In the genomic region with DNA sequence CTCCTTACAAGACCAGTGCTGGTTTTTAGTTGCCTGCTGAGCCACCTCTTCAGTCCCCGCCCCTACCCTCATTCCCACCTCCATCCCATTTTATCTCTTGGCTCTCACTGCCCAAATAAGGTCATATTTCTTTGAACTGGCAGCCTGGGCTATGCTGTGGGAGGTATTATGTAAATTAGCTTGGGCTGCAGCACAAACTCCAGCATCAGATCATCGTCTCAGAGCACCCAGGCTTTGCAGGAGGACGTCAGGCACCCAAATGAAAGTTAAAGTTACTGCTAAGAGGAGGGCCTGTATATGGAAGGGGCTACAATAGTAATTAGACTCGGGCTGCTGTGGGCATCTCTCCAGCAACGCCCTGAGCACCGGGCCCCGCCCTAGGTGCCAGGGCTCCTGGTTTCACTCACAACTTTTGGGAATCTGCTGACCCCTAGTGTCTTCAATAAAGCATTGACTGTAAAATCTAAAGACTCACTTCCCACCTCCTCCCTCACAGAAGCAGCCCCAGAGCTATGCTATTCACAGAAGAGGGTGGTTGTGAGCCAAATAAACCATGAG, we compare ENCODE assay signal across 8 mouse cellular contexts.
DNase-seq lines count a peak whose midpoint lies in the region; ATAC-seq and TF ChIP-seq lines count a peak whose summit lies in the region.

No protein-coding gene starts in this region.

- no peak for TF ChIP-seq POLR2A in kidney, adult 2 months (IDR thresholded peaks at IDR 0.05; ENCODE audit: low read depth, low read length)

- peak; percentile 66 for TF ChIP-seq CTCF in kidney, adult 2 months (conservative IDR thresholded peaks at IDR 0.05; ENCODE audit: insufficient read depth, insufficient read length, low read depth, low read length)

- no peaks in the 10 kb centered on the region for H3K27me3 ChIP-seq in embryonic facial prominence, embryonic 13.5 days
- no peaks in the 10 kb centered on the region for H3K27me3 ChIP-seq in kidney, adult 2 months (replicated peaks; ENCODE audit: control insufficient read depth, insufficient read depth, low read length)
- H3K27me3 ChIP-seq in midbrain, embryonic 10.5 days (ENCODE audit: low read depth, poor library complexity, severe bottlenecking) = no peaks in the 10 kb centered on the region
- H3K27me3 ChIP-seq in stomach, embryonic 14.5 days (ENCODE audit: control insufficient read depth, insufficient read depth, low read length) = no peaks in the 10 kb centered on the region

- no peaks in the 10 kb centered on the region for H3K36me3 ChIP-seq in embryonic facial prominence, embryonic 13.5 days
- H3K36me3 ChIP-seq in kidney, adult 2 months (ENCODE audit: control insufficient read depth, insufficient read depth, low read length) = no peaks in the 10 kb centered on the region
- H3K36me3 ChIP-seq in midbrain, embryonic 10.5 days = no peaks in the 10 kb centered on the region
- no peaks in the 10 kb centered on the region for H3K36me3 ChIP-seq in stomach, embryonic 14.5 days (ENCODE audit: control insufficient read depth, insufficient read depth, low read length)

- intact Hi-C loops in left cerebral cortex, postnatal 4 days (cut with DNase I) = loop anchor here (5.0 kb wide), 1 partner anchor 486 kb away; no protein-coding TSS in a partner anchor

- 6% methylated on average over 7 of the region's 7 CpGs for WGBS in embryonic facial prominence, embryonic 13.5 days
- 3% methylated on average over 7 of the region's 7 CpGs for WGBS in kidney, adult 2 months
- 3% methylated on average over 7 of the region's 7 CpGs for WGBS in midbrain, embryonic 10.5 days
- 8% methylated on average over 7 of the region's 7 CpGs for WGBS in stomach, embryonic 14.5 days

- 0 out of 2 replicates have a peak, but pooled peaks cover 7% of the 10 kb centered on the region for H3K4me1 ChIP-seq in embryonic facial prominence, embryonic 13.5 days
- H3K4me1 ChIP-seq in kidney, adult 2 months (ENCODE audit: control insufficient read depth, insufficient read depth, low read length) = peaks cover 8% of the 10 kb centered on the region; the same call in 1 of the 2 replicates
- H3K4me1 ChIP-seq in midbrain, embryonic 10.5 days = peaks cover 25% of the 10 kb centered on the region
- no peaks in the 10 kb centered on the region for H3K4me1 ChIP-seq in stomach, embryonic 14.5 days (ENCODE audit: control insufficient read depth, insufficient read depth, low read length)

- peak; percentile 85 for DNase-seq in 416B (ENCODE audit: low read depth)
- DNase-seq in adrenal gland, postnatal 14 days = peak; percentile 71
- peak; percentile 62 for DNase-seq in heart, adult 8-10 months (ENCODE audit: low spot score)
- peak; percentile 86 for DNase-seq in kidney, adult 2 months
- peak; percentile 64 for DNase-seq in left cerebral cortex, postnatal 4 days
- DNase-seq in midbrain, embryonic 10.5 days (ENCODE audit: low spot score) = peak; percentile 43

- ATAC-seq in embryonic facial prominence, embryonic 13.5 days (ENCODE audit: insufficient number of reproducible peaks, insufficient read depth, low FRiP score, low TSS enrichment, low read depth) = peak; percentile 43; the same call in 1 of the 2 replicates
- ATAC-seq in stomach, embryonic 14.5 days (ENCODE audit: insufficient number of reproducible peaks, insufficient read depth, low FRiP score, low read depth) = peak; percentile 72; the same call in 1 of the 2 replicates

- H3K9ac ChIP-seq in embryonic facial prominence, embryonic 13.5 days = no peak overlapping the region
- H3K9ac ChIP-seq in stomach, embryonic 14.5 days (replicated peaks; ENCODE audit: low read depth, low read length) = no peak overlapping the region

- peak overlapping the region; percentile 33 for H3K4me3 ChIP-seq in embryonic facial prominence, embryonic 13.5 days
- peak overlapping the region; percentile 49 for H3K4me3 ChIP-seq in kidney, adult 2 months (ENCODE audit: insufficient read depth, low read depth, low read length)
- H3K4me3 ChIP-seq in midbrain, embryonic 10.5 days = peak overlapping the region; percentile 33; the same call in 1 of the 2 replicates
- peak overlapping the region; percentile 13; the same call in 1 of the 2 replicates for H3K4me3 ChIP-seq in stomach, embryonic 14.5 days (ENCODE audit: low read depth, low read length)

- peak overlapping the region; percentile 54 for H3K4me2 ChIP-seq in embryonic facial prominence, embryonic 13.5 days
- H3K4me2 ChIP-seq in stomach, embryonic 14.5 days (replicated peaks; ENCODE audit: low read depth, low read length) = peak overlapping the region; percentile 35; the same call in 1 of the 2 replicates

- no peaks in the 10 kb centered on the region for H3K9me3 ChIP-seq in embryonic facial prominence, embryonic 13.5 days
- no peaks in the 10 kb centered on the region for H3K9me3 ChIP-seq in midbrain, embryonic 10.5 days (replicated peaks)
- no peaks in the 10 kb centered on the region for H3K9me3 ChIP-seq in stomach, embryonic 14.5 days (ENCODE audit: control insufficient read depth, low read depth, low read length)

- no peak overlapping the region for H3K27ac ChIP-seq in embryonic facial prominence, embryonic 13.5 days
- no peak overlapping the region for H3K27ac ChIP-seq in kidney, adult 2 months (ENCODE audit: insufficient read depth, low read depth, low read length)
- H3K27ac ChIP-seq in midbrain, embryonic 10.5 days (replicated peaks) = no peak overlapping the region
- no peak overlapping the region for H3K27ac ChIP-seq in stomach, embryonic 14.5 days (ENCODE audit: low read length)
